Mouse (Mus musculus) heart, postnatal 25 days (tissue): Measurements from ENCODE around the gene Jade1. TPM values are rescaled to one million over a fixed set of nuclear protein-coding genes. Genes with fewer than 3 reads are reported as not detected.

Experiments used
- DNase-seq: peaks from one replicate; pipeline ENCODE4 v3.0.0; 2022; ENCODE audit warnings: low spot score
- intact Hi-C: fragments of 180-260 bp; cut with DNase I; formaldehyde crosslinking; loops from one replicate; pipeline ENCODE4 v1.15.1; 2025
- total RNA-seq, 2 experiments: library from RNA; stranded (reverse); gene quantifications; 2 replicates each; pipeline ENCODE4 v1.2.3; 2021

Jade1 gene
- total RNA-seq, 2 experiments from 2014 or later = 29.9 to 36.7 TPM

DNA sequence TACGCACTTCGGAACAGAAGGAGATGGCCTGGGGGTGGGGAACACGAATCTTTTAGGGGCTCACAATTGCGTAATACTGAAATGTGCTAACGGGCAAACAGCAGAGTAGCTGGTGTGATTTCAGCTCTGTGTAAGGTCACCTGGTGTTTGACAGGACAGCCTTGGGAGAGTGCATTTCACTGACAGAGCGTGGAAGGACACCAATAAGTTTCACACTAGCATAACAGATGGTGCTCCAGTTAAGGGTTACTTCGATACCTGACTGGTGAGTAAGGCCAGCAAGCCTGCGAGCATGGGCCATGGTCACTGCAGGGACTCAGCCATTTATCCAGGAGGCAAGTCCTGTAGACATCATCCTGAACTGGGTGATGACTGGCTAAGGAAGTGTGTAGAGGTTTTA, 18.7 kb downstream of the Jade1 start:
- intact Hi-C loops = no loop called here
- DNase-seq = no peak

DNA sequence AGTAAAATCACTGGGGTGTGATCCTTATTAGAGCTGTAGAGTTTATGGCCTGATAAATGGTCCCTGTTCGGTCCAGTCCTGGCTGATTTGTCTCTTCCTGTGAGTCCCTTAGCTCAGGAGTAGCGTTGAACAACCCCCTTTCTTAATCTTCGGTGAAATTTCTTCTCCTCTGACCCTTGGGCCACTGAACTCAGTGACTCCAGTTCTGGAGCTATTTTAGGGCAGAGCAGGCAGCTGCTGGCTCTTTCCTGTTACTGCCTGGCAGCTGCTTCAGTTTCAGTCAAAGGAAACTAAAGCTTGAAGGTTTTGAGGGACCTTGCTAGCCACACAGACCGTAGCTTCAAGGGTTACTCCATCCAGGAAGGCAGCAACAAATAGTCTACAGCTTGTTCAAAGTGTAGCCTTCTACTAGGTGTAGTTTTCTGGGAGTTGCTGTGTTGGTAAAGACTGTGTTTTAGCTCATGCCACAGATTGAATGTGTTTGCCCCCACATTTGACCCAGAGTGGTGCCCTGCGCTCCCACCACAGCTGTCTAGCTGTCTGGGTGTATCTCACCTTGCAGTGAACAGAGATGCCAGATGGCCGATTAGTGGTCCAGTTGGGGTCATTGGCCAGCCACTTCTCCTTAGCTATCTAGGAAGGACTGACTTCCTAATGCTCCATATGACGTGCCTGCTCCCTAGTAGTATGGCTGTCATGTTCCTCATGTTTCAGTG, 19.3 kb downstream of the Jade1 start:
- intact Hi-C loops = no loop called here
- DNase-seq = no peak

DNA sequence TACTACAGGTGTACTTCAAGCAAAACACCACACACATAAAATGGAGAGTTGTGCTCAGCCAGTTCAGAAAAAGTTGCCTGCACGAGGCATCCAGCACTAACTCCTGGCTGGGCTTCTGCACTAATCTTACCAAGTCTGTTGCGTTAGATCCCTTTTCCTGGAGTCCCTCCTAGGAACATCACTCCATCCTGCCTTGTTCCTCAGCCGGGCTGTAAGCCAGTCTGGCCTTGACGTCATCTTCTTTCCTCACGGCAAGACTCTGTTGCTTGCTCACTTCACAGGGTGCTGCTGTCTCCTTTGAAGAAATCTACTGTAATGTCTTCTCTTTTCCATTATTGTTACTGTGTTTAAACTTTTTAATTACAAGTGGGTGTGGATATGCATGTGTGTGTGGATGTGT, 20.4 kb downstream of the Jade1 start:
- no peak for DNase-seq
- intact Hi-C loops = no loop called here

DNA sequence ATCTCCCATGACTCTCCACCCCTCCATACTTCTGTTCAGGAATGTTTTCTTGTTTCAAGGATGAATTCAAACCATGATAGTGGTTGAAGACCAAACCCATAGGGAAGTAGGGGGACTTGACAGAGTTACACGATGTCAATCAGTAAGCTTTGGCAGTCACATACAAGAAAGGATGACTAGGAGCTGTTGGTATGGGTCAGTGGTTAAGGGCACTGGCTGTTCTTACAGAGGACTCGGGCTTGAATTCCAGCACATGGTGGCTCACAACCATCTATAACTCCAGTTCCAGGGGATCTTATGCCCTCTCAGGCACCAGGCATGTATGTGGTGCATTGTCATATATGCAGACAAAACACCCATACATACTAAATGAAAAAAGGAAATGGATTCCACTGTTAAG, 21.7 kb downstream of the Jade1 start:
- no peak for DNase-seq
- intact Hi-C loops = no loop called here

DNA sequence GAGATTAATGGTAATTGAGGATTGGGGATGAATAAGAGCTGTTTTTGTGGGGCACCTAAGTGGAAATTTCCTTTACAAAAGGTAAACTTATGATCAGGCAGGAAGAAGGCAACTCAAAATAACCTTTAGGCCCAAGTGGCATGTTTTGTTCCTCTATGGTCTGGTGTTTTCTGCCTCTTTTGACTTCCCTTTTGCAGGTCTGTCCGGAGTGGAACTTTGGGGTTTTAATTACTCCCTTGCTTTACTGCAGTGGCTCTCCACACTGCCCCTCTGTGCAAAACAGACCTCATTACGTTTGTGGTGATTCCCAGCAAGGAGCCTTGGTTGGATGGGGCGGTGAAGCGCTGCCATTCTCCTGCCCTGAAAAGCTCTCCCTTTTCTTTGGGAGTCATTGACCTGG, 24.3 kb downstream of the Jade1 start:
- intact Hi-C loops = loop anchor here (2.0 kb wide), 1 partner anchor 13 kb away; no protein-coding TSS in a partner anchor

DNA sequence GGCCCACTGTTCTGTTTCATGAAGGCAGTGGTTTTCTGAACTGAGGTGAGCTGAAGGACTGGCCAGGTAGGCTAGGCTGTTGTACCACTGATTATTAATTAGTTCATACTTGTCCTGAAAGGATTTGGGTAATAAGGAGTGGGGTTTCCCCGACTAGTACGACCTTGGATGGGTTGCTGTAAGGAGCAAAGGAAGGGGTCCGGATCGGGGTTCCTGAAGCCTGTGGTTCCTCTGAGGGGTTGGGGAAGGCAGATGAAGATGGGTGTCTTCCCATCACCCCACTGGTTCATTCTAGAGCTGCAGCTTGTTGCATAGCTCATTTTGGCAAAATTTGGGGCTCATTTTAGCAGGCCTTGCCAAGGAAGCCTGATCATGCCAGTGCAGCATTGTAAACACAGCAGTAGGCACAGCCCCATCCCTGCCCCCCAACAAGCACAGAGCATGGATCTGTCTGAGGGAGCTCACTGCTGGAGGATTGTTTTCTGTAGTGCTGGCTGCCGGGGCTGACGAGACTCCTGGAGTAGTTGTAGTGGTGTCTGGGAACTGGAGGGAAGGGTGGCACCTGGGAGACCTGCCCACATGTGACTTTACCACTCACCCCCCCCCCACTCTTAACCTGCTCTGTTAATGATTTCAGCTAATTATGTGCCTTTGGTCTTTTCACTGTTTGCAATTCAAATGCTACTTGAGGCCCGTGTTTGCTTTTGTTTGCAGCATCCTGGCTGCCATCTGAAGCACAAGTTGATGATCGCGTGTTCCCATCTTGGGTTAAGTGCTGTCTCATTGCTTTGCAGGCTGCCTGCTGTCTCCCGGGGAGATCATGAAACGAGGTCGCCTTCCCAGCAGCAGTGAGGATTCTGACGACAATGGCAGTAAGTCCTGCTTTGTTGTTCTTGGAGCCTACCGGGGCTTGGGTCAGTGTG, 25.1 kb downstream of the Jade1 start:
- intact Hi-C loops = loop anchor here (2.0 kb wide), 1 partner anchor 14 kb away; no protein-coding TSS in a partner anchor
- no peak for DNase-seq

More for the DNA sequence above, 24.3 kb downstream of the Jade1 start:
- no peak for DNase-seq

DNA sequence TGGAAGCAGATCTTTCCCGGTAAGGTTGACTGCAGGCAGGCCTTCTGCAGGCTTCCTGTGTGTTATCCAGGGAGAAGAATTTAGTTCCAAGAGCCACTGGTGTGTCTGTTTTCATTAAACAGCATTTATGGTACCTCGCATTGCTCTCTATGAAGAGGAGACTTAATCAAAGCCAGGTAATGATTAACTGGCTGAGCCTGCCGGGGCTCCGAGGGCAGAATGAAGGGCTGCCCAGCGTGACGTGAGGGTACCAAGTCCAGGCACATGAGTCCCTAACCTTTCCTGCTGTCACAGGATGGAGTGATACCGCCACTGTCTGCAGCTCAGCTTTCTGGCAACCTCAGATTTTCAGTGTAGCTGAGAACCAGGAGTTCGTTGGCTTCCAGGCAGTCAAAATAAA, 25.9 kb downstream of the Jade1 start:
- DNase-seq = no peak
- intact Hi-C loops = loop anchor here (2.0 kb wide), 1 partner anchor 15 kb away; no protein-coding TSS in a partner anchor

DNA sequence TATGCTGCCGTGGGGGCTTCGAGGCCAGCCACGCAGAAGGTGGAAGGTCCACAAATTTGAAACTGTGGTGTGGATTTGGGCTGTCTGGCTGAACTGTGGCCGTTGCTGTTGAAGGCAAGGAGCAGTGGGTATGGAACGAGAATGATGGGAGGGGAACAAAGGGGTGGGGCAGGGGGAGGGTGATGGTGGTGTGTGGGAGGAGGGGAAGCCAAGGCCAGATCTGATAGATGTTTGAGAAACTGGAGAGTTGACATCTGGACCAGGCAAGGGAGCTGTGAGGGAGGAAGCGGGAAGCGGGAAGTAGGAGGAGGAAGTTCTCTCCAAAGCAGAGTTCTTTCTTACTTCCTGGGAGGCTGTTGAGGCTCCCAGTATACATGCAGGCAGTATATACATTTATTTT, 26.7 kb downstream of the Jade1 start:
- intact Hi-C loops = no loop called here
- DNase-seq = no peak

DNA sequence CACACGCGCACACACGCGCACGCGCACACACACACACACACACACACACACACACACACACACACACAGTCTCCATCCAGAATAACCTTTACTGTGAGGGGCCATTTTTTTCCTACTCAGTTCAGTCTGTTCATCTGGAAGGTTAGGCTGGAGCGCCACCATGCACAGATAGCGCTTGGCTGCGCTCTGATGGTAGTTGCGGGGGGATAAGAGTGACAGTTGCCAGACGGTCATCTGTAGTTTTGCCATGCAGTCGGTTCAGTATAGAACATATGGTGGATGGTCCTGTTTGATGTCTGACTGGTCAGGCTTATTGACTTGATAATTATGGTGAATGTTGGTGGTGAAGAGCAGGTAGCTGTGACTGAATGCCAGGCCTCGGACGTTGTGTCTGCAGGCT, 27.6 kb downstream of the Jade1 start:
- intact Hi-C loops = no loop called here

DNA sequence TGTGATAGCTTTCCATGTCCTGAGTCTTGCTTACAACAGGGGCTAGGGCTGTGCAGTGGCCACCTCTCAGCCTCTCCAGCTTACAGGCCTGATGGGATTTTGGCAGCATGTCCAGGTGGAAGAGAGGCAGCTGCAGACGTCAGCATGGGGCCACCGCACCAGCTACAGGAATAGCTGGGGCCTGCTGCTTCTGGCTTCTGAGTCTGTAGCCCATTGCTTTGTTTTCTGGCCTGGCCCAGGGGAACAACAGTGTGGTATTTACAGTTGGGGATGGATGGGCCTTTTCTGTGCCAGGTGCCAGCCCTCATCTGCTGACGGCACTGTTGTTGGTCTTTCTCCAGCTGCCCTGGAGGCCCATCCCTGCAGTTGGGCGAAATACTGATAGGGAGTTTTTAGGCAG, 28.1 kb downstream of the Jade1 start:
- intact Hi-C loops = no loop called here

More for the DNA sequence above, 27.6 kb downstream of the Jade1 start:
- no peak for DNase-seq

DNA sequence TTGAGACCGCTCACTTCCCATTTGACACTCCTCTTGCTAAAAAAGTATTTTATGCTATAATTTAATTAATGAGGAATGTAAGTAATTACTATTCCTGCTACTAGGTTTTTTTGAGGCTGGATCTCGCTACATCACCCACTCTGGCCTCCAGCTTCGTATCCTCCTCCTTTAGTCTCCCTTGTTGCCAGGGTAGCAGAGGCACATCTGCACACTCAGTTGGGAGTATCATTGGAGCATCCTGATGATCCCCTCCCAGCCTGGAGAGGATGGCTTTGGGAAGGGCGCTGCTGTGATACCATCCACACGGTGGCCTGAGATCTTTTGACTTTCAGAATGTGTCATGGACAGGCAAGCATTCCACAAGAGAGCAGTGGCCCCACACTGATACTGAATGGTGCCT, 30.0 kb downstream of the Jade1 start:
- intact Hi-C loops = no loop called here
- DNase-seq = no peak

More for the DNA sequence above, 28.1 kb downstream of the Jade1 start:
- no peak for DNase-seq

DNA sequence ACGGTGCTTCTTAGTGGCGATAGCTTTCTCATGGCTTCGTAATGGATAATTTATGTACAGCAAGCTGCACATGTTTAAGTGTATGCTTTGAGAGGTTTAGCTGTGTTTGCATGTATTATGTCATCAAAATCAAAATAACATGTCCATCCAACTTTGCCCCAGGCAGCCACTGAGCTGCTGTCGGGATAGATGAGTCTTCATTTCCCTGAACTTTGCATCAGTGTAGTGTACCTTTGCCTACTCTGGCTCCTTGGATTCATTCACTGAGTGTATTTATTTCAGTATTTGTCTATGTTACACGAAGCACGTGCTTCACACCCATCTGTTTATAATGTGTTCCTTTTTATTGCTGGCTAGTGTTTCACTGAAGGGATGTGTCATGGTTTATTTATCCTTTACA, 30.8 kb downstream of the Jade1 start:
- intact Hi-C loops = no loop called here
- no peak for DNase-seq

DNA sequence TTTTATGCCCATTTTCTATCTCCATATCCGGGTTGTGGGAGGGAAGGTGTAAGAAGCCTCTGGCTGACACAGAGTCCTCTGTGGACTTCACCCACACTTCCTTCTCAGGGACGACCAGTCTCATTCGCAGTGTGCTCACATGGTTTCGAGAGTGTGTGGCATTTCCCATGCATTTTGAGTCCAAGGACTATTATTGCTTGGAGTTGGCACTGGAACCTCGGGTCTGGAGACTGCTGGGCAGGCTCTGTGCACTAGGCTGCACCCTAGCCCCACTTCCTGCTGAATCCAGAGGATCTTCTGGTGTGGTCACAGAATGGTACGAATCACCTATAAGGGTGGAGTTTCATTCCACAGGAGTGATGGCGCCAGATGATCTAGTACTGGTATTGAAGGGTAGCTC, 31.4 kb downstream of the Jade1 start:
- intact Hi-C loops = no loop called here
- DNase-seq = no peak

DNA sequence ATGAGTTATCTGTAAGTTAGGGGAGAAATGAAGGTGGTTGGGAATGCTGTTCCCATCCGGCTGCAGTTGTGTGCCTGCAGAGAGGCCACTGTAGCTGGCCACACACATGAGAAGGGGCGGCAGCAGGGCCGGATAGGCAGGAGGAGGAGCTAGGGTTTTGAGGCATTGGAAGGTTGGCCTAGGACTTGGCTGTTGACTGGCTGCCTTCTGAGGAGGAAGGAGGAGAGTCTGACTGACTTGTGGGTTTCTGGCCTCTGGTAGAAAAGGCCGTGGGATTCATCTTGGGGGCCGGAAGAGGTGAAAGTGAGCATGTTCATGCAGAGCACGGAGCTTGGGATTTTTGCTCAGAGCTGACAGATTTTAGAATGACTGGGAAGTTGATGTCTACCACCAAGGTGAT, 32.1 kb downstream of the Jade1 start:
- intact Hi-C loops = no loop called here
- no peak for DNase-seq

DNA sequence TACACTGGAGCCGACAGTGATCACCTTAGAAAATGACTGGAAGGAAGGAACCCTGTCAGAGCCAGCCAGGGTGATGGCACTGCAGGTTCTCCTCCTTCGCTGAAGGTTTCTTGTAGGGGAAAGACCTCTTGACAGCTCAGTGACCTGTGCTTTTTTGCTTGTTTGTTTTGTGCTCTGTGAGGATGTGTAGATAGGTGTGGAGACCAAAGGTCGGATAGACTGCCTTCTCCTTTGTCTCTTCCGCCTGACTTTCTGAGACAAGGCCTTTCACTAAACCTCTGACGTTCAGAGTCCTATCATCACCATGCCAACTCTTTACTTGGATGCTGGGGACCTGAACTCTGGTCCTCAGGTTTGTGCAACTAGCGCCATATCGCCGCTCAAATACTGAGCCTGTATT, 33.0 kb downstream of the Jade1 start:
- intact Hi-C loops = no loop called here
- DNase-seq = no peak

DNA sequence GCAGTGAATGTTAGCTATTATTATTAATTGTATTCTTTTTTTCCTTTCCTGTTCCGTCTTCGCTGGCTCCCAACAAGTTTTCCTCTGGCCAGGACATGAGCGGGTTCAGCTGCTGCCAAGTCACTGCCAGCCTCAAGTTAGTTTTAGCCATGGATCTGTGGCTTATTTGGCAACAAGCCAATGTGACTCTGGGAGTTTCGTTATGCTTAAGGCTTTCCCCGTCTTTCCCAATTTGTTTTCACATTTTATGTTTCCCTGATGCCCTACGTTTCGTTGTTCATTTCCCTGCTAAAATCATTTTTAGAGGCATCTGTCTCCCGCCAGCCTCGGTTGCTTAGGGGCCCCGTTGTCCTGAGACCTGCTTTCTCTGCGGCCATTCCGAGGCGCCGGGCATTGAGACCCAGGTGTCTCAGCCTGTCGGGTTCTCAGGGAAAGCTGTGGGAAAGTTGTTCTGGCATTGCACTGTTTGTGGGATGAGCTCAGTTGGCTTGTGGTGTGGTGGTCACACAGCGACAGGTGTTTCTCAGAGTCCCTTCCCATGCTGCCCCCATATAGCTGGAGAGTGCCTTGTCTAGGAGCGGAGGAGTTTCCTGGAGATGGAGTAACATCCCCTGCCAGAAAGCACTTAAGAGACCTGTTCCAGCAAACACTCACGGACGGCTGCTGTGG, 33.8 kb downstream of the Jade1 start:
- intact Hi-C loops = no loop called here
- DNase-seq = no peak

DNA sequence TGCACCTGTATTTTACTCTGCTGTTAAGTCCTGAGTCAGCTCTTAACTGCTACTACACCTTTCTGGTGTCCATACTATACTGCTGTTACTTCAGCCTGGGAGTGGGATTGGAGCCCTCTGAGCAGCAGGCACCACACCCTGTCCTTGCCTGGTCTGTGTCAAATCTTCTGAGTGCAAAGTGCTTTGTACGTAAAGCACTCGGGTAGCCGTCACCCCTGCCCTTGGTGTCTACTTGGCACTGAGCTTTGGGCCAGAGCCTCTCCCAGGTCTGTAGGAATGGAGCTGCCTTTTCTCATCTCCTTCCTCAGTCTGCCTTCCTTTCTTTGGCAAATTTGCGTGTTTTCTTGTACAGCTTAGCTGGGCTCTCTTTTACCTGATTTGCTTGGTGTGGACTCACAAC, 34.5 kb downstream of the Jade1 start:
- intact Hi-C loops = loop anchor here (5.0 kb wide), 2 partner anchors 243 to 363 kb away; no protein-coding TSS in a partner anchor
- DNase-seq = no peak

DNA sequence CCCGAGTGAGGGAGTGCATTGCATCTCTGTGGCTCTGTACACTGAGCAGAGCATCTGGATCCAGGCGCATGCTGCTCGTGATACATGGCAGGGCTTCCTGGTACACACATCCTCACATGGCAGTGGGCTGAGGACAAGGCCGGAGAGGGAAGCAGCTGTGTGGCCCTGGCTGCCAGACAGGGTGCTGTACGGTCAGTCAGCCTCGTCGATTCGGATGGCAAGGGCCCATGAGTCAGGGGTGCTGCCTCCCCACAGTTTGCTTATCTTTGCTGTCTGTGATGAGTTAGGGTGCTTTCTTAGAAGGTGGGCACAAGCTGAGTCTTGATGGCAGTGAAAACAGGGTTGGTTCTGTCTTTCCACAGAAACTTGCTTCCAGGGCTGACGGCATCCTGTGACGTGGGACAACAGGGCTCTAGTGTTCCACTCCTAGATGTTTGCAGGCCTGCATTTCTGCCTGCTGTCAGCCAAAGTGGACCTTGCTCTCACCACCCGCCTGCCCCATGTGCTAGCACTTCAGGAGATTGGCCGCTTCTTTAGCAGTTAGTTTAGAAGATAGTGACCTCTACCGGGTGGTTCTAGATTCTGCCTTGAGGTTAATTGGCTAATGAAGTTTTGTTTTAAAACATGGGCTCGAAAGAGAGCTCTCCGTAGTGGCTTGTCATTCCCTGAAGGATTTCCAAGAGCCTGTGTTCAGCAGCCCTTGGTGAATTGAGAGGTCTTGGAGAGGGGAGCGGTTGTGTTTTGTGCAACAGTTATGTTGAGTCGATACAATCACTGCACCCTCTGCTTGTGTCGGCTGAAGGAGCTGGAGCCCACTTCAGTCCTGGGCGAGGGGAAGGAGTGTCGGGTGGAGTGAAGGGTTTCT, 35.4 kb downstream of the Jade1 start:
- intact Hi-C loops = loop anchor here (5.0 kb wide), 2 partner anchors 244 to 364 kb away; no protein-coding TSS in a partner anchor
- no peak for DNase-seq

DNA sequence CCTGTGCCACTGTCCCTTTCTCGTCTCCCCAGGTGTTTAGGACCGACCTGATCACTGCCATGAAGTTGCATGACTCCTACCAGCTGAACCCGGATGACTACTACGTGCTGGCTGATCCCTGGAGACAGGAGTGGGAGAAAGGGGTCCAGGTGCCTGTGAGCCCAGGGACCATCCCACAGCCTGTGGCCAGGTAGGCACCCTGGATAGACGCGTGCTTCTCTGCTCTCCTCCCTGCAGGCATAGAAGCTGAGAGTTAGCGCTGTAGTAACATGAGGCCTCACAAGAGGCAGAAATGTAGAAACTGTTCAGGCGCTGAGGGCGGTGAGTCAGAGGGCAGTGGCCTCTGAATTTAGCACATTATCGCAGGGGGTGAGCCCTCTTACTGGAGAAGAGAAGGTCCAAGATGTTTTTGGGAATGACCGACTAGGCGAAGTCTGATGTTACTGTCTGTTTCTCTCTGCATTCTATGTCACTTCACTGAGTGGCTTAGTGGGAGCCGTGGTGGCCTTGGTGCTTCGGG, 36.2 kb downstream of the Jade1 start:
- intact Hi-C loops = loop anchor here (5.0 kb wide), 2 partner anchors 244 to 364 kb away; no protein-coding TSS in a partner anchor
- no peak for DNase-seq
